Comparison of ENCODE assay signal across 18 mouse cellular contexts in genomic region chr2:136811331-136811730, GRCm38 (mm10).
"Had no signal": no experiment of that assay in that cellular context is flagged by ENCODE, and none has a peak within 500 bp of the region (broad histone marks: within the 10 kb centered on the region; RNA-seq: fewer than 3 reads in every experiment).

No protein-coding gene starts in this region.

- DNase-seq: kidney, adult 8-10 months; kidney, postnatal 10 days; kidney, postnatal 36 days; layer of hippocampus, postnatal 36 days; liver; lung, adult 18-20 months; lung, postnatal 4 days; midbrain, embryonic 14.5 days; thymus, adult 18-20 months; thymus, postnatal 14 days; thymus, postnatal 4 days had no signal

- H3K4me2 ChIP-seq: kidney, embryonic 15.5 days; limb, embryonic 13.5 days; liver, embryonic 12.5 days; liver, embryonic 15.5 days; midbrain, embryonic 11.5 days had no signal

- H3K4me3 ChIP-seq: kidney, embryonic 15.5 days; left cerebral cortex, adult 2 months; limb, embryonic 10.5 days; limb, embryonic 13.5 days; liver, embryonic 12.5 days; liver, embryonic 15.5 days had no signal

- H3K4me1 ChIP-seq: kidney, embryonic 15.5 days; limb, embryonic 10.5 days; liver, embryonic 12.5 days; liver, embryonic 15.5 days had no signal

- H3K9ac ChIP-seq: kidney, embryonic 15.5 days; limb, embryonic 13.5 days; liver, embryonic 12.5 days; liver, embryonic 15.5 days had no signal

- H3K9me3 ChIP-seq: kidney, embryonic 15.5 days; limb, embryonic 10.5 days; limb, embryonic 13.5 days; liver, embryonic 12.5 days; liver, embryonic 15.5 days had no signal

- H3K36me3 ChIP-seq: kidney, embryonic 15.5 days; limb, embryonic 10.5 days; limb, embryonic 13.5 days; liver, embryonic 12.5 days; liver, embryonic 15.5 days had no signal

- H3K27me3 ChIP-seq: kidney, embryonic 15.5 days; limb, embryonic 13.5 days; liver, embryonic 12.5 days; liver, embryonic 15.5 days had no signal

- H3K27ac ChIP-seq: kidney, embryonic 15.5 days; left cerebral cortex, adult 2 months; limb, embryonic 10.5 days; limb, embryonic 13.5 days; liver, embryonic 12.5 days; liver, embryonic 15.5 days had no signal

- ATAC-seq: liver, embryonic 12.5 days had no signal
